Mouse (Mus musculus) embryonic fibroblast, embryonic 13.5 days (primary cell): ENCODE measurements at regions not wholly inside any gene's neighbourhood (a gene's known extent, or its start where the extent isn't known, plus 50 kb on each side); places are given as distances from the start of the nearest gene placed in this dataset.

Experiments used
- H3K27ac ChIP-seq: 2 replicates; pipeline ENCODE4 v1.5.1; 2012; ENCODE audit warnings: low read length, control low read depth, inconsistent platforms; ENCODE audit not compliant: insufficient read depth
- H3K4me1 ChIP-seq: 2 replicates; pipeline ENCODE4 v1.6.1; 2011; ENCODE audit warnings: low read length; ENCODE audit not compliant: control insufficient read depth, insufficient read depth
- H3K4me3 ChIP-seq: 2 replicates; pipeline ENCODE4 v1.5.1; 2011; ENCODE audit warnings: mild to moderate bottlenecking, control low read depth, low read length; ENCODE audit not compliant: insufficient read depth
- CTCF ChIP-seq: IDR thresholded peaks from 2 replicates; pipeline ENCODE4 v1.5.1; 2011; ENCODE audit warnings: mild to moderate bottlenecking, control low read depth, low read length, moderate library complexity, borderline replicate concordance; ENCODE audit not compliant: insufficient read depth
- POLR2A ChIP-seq: IDR thresholded peaks from 2 replicates; pipeline ENCODE4 v1.6.1; 2011; ENCODE audit warnings: low read depth, mild to moderate bottlenecking, control low read depth, low read length, moderate library complexity

- Histone ChIP-seq H3K4me3 (no peak overlapping the region), H3K4me1 (peaks cover 8% of the 10 kb centered on the region), H3K27ac (peak overlapping the region; percentile 80)
- no peak for TF ChIP-seq CTCF
- no peak for TF ChIP-seq POLR2A
Measured at GRCm38 (mm10) chr12:73842000-73842675, 59.0 kb upstream of the Hif1a start.

GRCm38 (mm10) chr12:73844782-73845181 is 56.4 kb upstream of the Hif1a start:
- H3K27ac ChIP-seq, result no peak overlapping the region
- peaks cover 5% of the 10 kb centered on the region for H3K4me1 ChIP-seq
- no peak for TF ChIP-seq POLR2A
- no peak for TF ChIP-seq CTCF
- no peak overlapping the region for H3K4me3 ChIP-seq

GRCm38 (mm10) chr12:73846672-73847071 is 54.5 kb upstream of the Hif1a start:
- H3K27ac ChIP-seq, result no peak overlapping the region
- H3K4me3 ChIP-seq, result no peak overlapping the region
- H3K4me1 ChIP-seq, result peaks cover 5% of the 10 kb centered on the region
- TF ChIP-seq CTCF, result no peak
- TF ChIP-seq POLR2A, result no peak

GRCm38 (mm10) chr12:73847336-73847735 is 53.8 kb upstream of the Hif1a start:
- Histone ChIP-seq H3K4me3 (no peak overlapping the region), H3K27ac (no peak overlapping the region), H3K4me1 (no peaks in the 10 kb centered on the region)
- TF ChIP-seq CTCF, result no peak
- TF ChIP-seq POLR2A, result no peak

- Histone ChIP-seq H3K27ac (no peak overlapping the region), H3K4me1 (no peaks in the 10 kb centered on the region), H3K4me3 (no peak overlapping the region)
- TF ChIP-seq CTCF, result no peak
- no peak for TF ChIP-seq POLR2A
Measured at GRCm38 (mm10) chr12:73850831-73851230, 50.3 kb upstream of the Hif1a start.
